Mouse (Mus musculus) kidney, embryonic 16.5 days (tissue): Measurements from ENCODE around the gene Mtln. TPM values are rescaled to one million over a fixed set of nuclear protein-coding genes. Genes with fewer than 3 reads are reported as not detected.

Experiments used
- ATAC-seq: fragments of 200-750 bp; cut with Nextera tagmentation; 2 replicates; pipeline ENCODE4 v1.8.0; 2017; ENCODE audit warnings: moderate TSS enrichment; ENCODE audit not compliant: low FRiP score, low TSS enrichment
- H3K27ac ChIP-seq: fragments of 300-500 bp; sonication (generic); 2 replicates; pipeline ENCODE4 v1.5.1; 2014; ENCODE audit warnings: low read length
- H3K27me3 ChIP-seq: fragments of 300-500 bp; sonication (generic); 2 replicates; pipeline ENCODE4 v1.6.1; 2014; ENCODE audit warnings: low read length, control low read depth, mixed read lengths; ENCODE audit not compliant: insufficient read depth
- H3K36me3 ChIP-seq: fragments of 300-500 bp; sonication (generic); 2 replicates; pipeline ENCODE4 v1.6.1; 2014; ENCODE audit warnings: low read length, control low read depth, mixed read lengths; ENCODE audit not compliant: insufficient read depth
- H3K4me1 ChIP-seq: fragments of 300-500 bp; sonication (generic); 2 replicates; pipeline ENCODE4 v1.6.1; 2014; ENCODE audit warnings: low read length, control low read depth, mixed read lengths; ENCODE audit not compliant: insufficient read depth
- H3K4me2 ChIP-seq: fragments of 300-500 bp; sonication (generic); replicated peaks from 2 replicates; pipeline ENCODE4 v1.6.1; 2014; ENCODE audit warnings: low read depth, low read length
- H3K4me3 ChIP-seq: fragments of 300-500 bp; sonication (generic); 2 replicates; pipeline ENCODE4 v1.5.1; 2014; ENCODE audit warnings: mild to moderate bottlenecking, low read length
- H3K9ac ChIP-seq: fragments of 300-500 bp; sonication (generic); replicated peaks from 2 replicates; pipeline ENCODE4 v1.6.1; 2014; ENCODE audit warnings: low read length
- H3K9me3 ChIP-seq: fragments of 300-500 bp; sonication (generic); 2 replicates; pipeline ENCODE4 v1.6.1; 2016; ENCODE audit warnings: low read length, control low read depth
- whole genome bisulfite sequencing: fragments of 180-500 bp; shearing (Covaris S2); extraction: QIAGEN DNeasy Blood & Tissue Kit; methylation state at CpG from one replicate; pipeline ENCODE4 v1.1.7; 2014; 5-methylcytosine and 5-hydroxymethylcytosine counted together
- polyA plus RNA-seq: library from polyadenylated mRNA; unstranded; fragments of >200 nt; fragmentation: Nextera tagmentation; extraction: Ambion mirVana; gene quantifications from 2 replicates; pipeline ENCODE4 v1.2.1, GENCODE M21; 2015

The Mtln gene
- polyA plus RNA-seq, 1 experiment from 2014 or later, result 36.2 TPM

- no peaks in the 10 kb centered on the region for H3K27me3 ChIP-seq
- peak; percentile 81 for ATAC-seq
- H3K36me3 ChIP-seq, result no peaks in the 10 kb centered on the region
- peak within 1 kb of the TSS; percentile 86 for H3K4me3 ChIP-seq
- peak within 1 kb of the TSS; percentile 85 for H3K9ac ChIP-seq
- H3K9me3 ChIP-seq, result no peaks in the 10 kb centered on the region
- peak within 1 kb of the TSS; percentile 67 for H3K4me2 ChIP-seq
- under 1% methylated on average over 40 of the region's 40 CpGs for WGBS
- H3K4me1 ChIP-seq, result peaks cover 16% of the 10 kb centered on the region; the same call in 1 of the 2 replicates
- peak within 1 kb of the TSS; percentile 58 for H3K27ac ChIP-seq
These were observed 3.7 kb downstream of the Mtln start, which contains the start of gene Nphp1 for GRCm38 (mm10) chr2:127788440-127789116. Gene Nphp1, minus strand, starts transcription at chr2:127788897.

GRCm38 (mm10) chr2:127787226-127787625 is 5.1 kb downstream of the Mtln start:
- Histone ChIP-seq H3K27me3 (no peaks in the 10 kb centered on the region), H3K9me3 (no peaks in the 10 kb centered on the region), H3K9ac (no peak overlapping the region), H3K4me1 (peaks cover 16% of the 10 kb centered on the region; the same call in 1 of the 2 replicates), H3K4me2 (no peak overlapping the region), H3K27ac (no peak overlapping the region), H3K36me3 (no peaks in the 10 kb centered on the region), H3K4me3 (no peak overlapping the region)
- 91% methylated on average over 5 of the region's 5 CpGs for WGBS
- ATAC-seq, result no peak

- Histone ChIP-seq H3K9ac (no peak overlapping the region), H3K36me3 (peaks cover 14% of the 10 kb centered on the region), H3K4me1 (no peaks in the 10 kb centered on the region), H3K4me3 (no peak overlapping the region), H3K27ac (no peak overlapping the region), H3K9me3 (no peaks in the 10 kb centered on the region), H3K27me3 (no peaks in the 10 kb centered on the region), H3K4me2 (no peak overlapping the region)
- 87% methylated on average over 5 of the region's 5 CpGs for WGBS
- ATAC-seq, result no peak
These were observed 13.8 kb downstream of the Mtln start for GRCm38 (mm10) chr2:127778451-127778850.

GRCm38 (mm10) chr2:127775013-127775412 is 17.3 kb downstream of the Mtln start:
- no peaks in the 10 kb centered on the region for H3K4me1 ChIP-seq
- H3K27me3 ChIP-seq, result no peaks in the 10 kb centered on the region
- 48% methylated on average over 3 of the region's 3 CpGs for WGBS

GRCm38 (mm10) chr2:127774578-127774941 is 17.7 kb downstream of the Mtln start:
- WGBS, result 50% methylated on average over 1 of the region's 1 CpGs
- Histone ChIP-seq H3K4me2 (no peak overlapping the region), H3K36me3 (peaks cover 22% of the 10 kb centered on the region), H3K9me3 (no peaks in the 10 kb centered on the region), H3K27ac (no peak overlapping the region), H3K27me3 (no peaks in the 10 kb centered on the region), H3K9ac (no peak overlapping the region), H3K4me1 (no peaks in the 10 kb centered on the region), H3K4me3 (no peak overlapping the region)
- ATAC-seq, result no peak

More at GRCm38 (mm10) chr2:127775013-127775412, 17.3 kb downstream of the Mtln start:
- Histone ChIP-seq H3K27ac (no peak overlapping the region), H3K36me3 (peaks cover 22% of the 10 kb centered on the region), H3K9ac (no peak overlapping the region), H3K4me2 (no peak overlapping the region), H3K9me3 (no peaks in the 10 kb centered on the region), H3K4me3 (no peak overlapping the region)
- ATAC-seq, result 0 out of 2 replicates have a peak, but pooled peaks have one; percentile 54

GRCm38 (mm10) chr2:127773938-127774577 is 18.2 kb downstream of the Mtln start:
- Histone ChIP-seq H3K9ac (no peak overlapping the region), H3K36me3 (peaks cover 22% of the 10 kb centered on the region), H3K9me3 (no peaks in the 10 kb centered on the region), H3K4me1 (no peaks in the 10 kb centered on the region), H3K27me3 (no peaks in the 10 kb centered on the region), H3K4me3 (no peak overlapping the region), H3K4me2 (no peak overlapping the region), H3K27ac (no peak overlapping the region)
- ATAC-seq, result 0 out of 2 replicates have a peak, but pooled peaks have one; percentile 31
- 50% methylated on average over 15 of the region's 15 CpGs for WGBS

GRCm38 (mm10) chr2:127761587-127761986 is 30.7 kb downstream of the Mtln start:
- H3K9me3 ChIP-seq, result no peaks in the 10 kb centered on the region
- no peak for ATAC-seq
- no peak overlapping the region for H3K9ac ChIP-seq
- 94% methylated on average over 5 of the region's 5 CpGs for WGBS
- no peak overlapping the region for H3K4me3 ChIP-seq
- H3K4me1 ChIP-seq, result peaks cover 4% of the 10 kb centered on the region; the same call in 1 of the 2 replicates
- H3K27ac ChIP-seq, result no peak overlapping the region
- no peak overlapping the region for H3K4me2 ChIP-seq
- peaks cover 13% of the 10 kb centered on the region for H3K36me3 ChIP-seq
- H3K27me3 ChIP-seq, result no peaks in the 10 kb centered on the region

GRCm38 (mm10) chr2:127760429-127761000 is 31.8 kb downstream of the Mtln start:
- ATAC-seq, result no peak
- Histone ChIP-seq H3K4me3 (no peak overlapping the region), H3K36me3 (peaks cover 18% of the 10 kb centered on the region), H3K4me2 (no peak overlapping the region), H3K4me1 (peaks cover 4% of the 10 kb centered on the region; the same call in 1 of the 2 replicates), H3K27me3 (no peaks in the 10 kb centered on the region), H3K9me3 (no peaks in the 10 kb centered on the region), H3K9ac (no peak overlapping the region), H3K27ac (no peak overlapping the region)
- 73% methylated on average over 10 of the region's 10 CpGs for WGBS

GRCm38 (mm10) chr2:127760014-127760413 is 32.3 kb downstream of the Mtln start:
- H3K36me3 ChIP-seq, result peaks cover 18% of the 10 kb centered on the region
- no peaks in the 10 kb centered on the region for H3K9me3 ChIP-seq
- H3K4me1 ChIP-seq, result peaks cover 4% of the 10 kb centered on the region; the same call in 1 of the 2 replicates
- 94% methylated on average over 6 of the region's 6 CpGs for WGBS
- H3K9ac ChIP-seq, result no peak overlapping the region
- no peak overlapping the region for H3K27ac ChIP-seq
- no peaks in the 10 kb centered on the region for H3K27me3 ChIP-seq
- no peak for ATAC-seq
- no peak overlapping the region for H3K4me2 ChIP-seq
- H3K4me3 ChIP-seq, result no peak overlapping the region
